Mouse (Mus musculus): ENCODE results near the gene Nrp1. TPM values are rescaled to one million over a fixed set of nuclear protein-coding genes. Genes with fewer than 3 reads are reported as not detected.

Nrp1 gene
- total RNA-seq, 2 experiments from 2014 or later, result 88.3 to 107 TPM

DNA sequence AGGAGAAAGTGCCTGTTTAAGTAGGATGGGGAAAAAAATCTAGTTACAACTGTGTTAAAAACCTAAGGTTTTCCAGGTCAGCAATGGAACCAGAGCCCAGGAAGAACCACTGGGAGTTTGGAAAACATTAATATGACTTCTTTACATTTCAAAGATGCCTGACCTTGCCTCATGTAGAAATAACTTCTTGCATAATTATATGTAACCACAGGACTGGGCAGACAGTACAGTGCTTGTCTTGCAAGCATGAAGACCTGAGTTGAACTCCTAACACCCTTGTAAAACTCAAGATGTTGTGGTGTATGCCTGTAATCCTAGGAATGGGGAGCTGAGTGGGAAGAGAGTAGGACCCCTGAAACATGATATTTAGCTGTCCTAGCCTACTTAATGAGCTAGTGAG lies 61.6 kb downstream of the Nrp1 start:
- DNase-seq, result no peak

GRCm38 (mm10) chr8:128420402-128420801 lies 62.0 kb downstream of the Nrp1 start:
- no peak for DNase-seq

- no peak for DNase-seq
Observed at GRCm38 (mm10) chr8:128423813-128424212, 65.4 kb downstream of the Nrp1 start.

- DNase-seq, result no peak
Observed at GRCm38 (mm10) chr8:128424626-128425333, 66.4 kb downstream of the Nrp1 start.

GRCm38 (mm10) chr8:128427071-128427470 lies 68.7 kb downstream of the Nrp1 start:
- DNase-seq, result no peak

DNA sequence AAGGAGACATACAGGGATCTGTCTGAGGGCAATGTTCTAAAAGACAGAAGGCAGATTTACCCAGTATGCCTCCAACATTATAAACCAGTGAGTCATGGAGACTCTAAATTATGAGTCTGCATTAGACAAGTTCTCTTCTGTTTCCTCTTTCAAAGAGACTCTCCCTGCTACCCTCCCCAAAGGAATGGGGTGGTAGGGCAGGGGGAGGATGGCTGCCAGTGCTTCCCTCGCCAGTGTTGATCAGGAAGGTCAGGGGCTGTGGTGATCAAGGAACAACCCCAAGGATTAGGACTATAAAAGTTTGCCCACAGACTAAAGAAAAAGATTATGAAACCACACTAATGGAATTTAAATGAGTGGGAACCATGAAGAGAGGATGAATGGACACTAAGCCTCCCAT lies 70.6 kb downstream of the Nrp1 start:
- DNase-seq, result no peak

GRCm38 (mm10) chr8:128431082-128431481 lies 72.7 kb downstream of the Nrp1 start:
- DNase-seq, result no peak

DNA sequence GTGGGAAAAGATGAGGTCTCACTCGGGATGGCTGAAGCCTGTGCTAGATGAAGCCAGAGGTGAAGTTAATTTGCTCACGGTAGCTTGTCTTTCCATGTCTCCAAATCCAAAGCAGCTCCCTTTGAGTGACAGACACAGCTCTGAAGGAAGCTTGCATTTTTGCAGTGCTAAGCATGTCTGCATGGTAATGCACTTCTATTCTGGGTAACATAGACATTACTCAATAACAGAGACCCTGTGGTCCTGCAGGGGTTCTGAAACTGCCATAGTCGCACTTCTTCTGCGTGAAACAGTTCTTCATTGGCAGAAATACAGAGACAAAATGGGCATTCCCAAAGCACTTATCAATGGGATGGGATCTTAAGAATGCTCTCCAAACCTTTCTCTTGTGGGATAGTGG lies 77.3 kb downstream of the Nrp1 start:
- peak in 1 of 2 experiments; percentile 48 for DNase-seq

DNA sequence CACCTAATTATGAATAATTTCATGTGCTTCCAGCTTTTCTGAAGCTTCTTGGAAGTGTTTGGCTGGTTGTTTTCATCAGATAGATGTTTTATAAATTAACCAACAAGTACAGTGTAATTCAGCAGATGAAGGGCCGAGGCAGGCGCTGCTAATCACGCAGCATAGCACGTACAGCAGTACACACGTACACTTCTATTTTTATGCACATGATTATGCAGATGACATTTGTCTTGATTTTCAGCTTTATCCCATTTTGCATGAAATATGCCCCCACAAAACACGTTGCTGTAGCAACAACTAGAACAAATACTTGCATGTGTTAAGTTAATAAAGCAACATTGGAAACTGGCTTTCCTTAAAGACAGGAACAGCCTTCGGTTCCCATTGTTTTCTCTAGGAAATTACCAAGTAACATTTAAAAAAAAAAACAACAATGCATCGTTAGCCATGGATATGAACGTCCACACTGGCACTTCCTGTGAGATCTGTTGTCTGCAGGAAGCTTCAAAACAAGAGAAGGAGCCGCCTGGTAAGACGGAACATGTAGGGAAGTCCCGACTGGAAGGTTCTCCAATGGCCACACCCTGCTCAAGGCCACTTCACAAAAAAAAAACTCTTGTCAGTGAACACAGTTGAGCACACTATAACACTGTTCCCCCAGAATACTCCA lies 78.9 kb downstream of the Nrp1 start:
- DNase-seq, result peak in 1 of 2 experiments; percentile 75

- DNase-seq, result no peak
Observed at GRCm38 (mm10) chr8:128441407-128441806, 83.0 kb downstream of the Nrp1 start.

GRCm38 (mm10) chr8:128445596-128445995 lies 87.2 kb downstream of the Nrp1 start:
- no peak for DNase-seq

DNA sequence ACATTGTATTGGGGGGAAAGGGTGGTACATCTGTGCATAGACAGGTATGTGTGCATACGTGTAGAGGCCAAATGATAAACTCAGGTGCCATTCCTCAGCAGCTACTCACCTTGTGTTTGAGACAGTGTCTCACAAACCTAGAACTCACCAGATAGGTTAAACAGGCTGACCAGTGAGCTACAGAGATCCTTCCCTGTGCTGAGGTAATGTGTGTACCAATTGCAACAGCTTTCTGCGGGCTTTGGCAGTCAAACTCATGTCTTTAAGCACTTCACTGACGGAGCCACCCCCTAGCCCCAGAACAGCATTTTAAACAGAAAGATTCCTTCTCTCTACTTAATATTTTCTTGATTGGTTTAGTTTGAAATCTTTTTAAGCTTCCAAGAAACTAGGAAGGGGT lies 88.2 kb downstream of the Nrp1 start:
- no peak for DNase-seq

- no peak for DNase-seq
Observed at GRCm38 (mm10) chr8:128447320-128447719, 88.9 kb downstream of the Nrp1 start.

DNA sequence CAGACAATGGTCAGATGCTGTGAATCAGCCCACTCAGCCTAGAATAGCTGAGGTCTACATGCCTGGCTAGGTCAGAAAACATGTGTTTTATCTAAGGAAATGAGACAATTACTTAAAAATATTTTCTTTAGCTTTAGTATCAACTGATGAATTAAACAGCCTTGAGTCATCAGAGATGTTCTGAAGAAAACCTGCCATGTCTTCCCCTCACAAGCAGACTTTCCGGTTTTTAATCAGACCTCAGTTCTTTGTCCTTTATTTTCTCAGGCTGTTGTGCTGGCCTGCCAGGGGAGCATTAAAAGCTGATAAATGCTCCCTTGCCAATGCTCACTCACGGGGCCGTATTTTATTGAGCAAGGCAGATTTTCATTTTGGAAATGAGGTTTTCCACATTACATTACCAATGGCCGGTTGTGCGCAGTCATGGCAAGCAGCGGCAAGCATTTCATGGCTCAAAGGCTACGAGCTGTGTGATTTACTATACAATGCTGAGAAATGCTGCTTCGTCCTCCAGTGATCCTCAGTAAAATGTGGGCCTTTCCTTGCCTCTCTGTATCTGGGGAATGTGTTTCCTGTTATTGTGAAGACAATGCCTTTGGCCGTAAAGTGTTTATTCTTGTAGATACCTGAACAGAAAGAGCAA lies 92.1 kb downstream of the Nrp1 start:
- peak; percentile 49 to 52 for DNase-seq

- DNase-seq, result no peak
Observed at GRCm38 (mm10) chr8:128451121-128451520, 92.7 kb downstream of the Nrp1 start.

DNA sequence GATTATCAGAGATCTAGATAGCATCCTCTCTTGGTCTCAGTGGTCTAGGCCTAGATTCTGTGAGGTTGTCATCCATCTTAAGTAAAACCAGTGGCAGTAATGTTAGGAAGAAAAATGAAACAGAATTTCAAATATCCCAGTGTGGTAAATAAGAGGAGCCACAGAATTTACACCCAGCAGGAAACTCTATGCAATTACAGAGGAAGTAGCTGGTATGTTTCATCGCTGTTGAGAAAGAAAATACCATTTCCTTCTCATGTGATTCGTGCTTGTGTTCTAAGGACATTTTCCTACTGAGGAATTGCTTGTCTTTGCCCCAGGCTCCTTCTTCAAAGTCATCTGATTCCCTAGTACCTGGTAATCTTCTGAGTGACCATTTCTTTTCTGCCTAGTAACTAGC lies 95.1 kb downstream of the Nrp1 start:
- DNase-seq, result no peak

DNA sequence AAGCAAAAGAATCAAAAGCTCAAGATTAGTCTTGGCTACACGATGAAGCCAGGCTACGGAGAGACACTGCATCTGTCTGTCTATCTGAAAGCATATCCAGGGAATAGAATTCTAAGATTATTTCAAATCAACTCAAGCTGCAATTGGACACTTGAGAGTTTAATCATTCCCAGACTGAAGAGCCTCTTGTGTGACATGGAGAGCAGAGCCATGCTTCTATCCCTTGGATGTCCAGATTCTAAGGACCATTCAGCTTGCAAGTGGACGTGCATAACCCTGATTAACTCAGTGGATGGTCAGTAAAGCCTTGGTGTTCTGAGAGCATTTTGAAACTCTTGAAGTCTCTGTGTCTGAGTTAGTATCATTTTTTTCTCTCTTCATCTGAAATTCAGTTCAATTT lies 95.6 kb downstream of the Nrp1 start:
- DNase-seq, result no peak

DNA sequence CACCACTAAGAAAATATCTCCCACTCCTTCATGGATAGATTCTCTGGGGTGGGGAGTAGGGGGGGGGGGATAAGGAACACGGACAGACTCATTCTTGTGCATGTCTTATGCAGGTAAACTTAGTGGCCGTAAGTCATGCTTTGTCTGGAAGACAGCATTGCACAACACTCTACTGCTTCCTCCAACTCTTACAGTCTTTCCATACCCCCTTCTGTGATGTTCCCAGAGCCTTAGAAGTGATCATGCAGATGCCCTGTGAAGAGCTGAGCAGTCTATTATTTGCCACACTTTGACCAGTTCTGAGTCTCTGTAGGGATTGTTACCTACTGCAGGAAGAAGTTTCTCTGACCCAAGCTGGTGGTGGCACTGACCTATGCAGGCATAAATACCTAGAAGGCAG lies 98.9 kb downstream of the Nrp1 start:
- DNase-seq, result no peak

DNA sequence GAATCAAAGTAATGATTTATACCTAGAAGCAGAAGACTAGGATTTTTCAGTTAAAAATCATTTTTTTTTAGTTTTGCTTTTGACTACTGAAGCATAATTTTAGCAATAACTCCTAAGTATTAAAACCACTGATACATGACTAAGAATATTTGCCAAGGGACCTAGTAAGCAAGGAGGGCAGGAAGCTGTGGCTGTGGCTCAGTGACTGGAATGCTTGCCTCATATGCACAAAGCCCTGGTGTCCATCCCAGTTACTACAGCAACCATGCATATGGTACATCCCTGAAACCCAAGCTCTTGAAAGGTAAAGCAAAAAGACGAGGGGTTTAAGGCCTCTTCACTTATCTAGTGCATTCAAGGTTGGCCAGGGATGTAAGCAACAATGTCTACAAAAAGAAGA lies 101.3 kb downstream of the Nrp1 start:
- DNase-seq, result no peak

DNA sequence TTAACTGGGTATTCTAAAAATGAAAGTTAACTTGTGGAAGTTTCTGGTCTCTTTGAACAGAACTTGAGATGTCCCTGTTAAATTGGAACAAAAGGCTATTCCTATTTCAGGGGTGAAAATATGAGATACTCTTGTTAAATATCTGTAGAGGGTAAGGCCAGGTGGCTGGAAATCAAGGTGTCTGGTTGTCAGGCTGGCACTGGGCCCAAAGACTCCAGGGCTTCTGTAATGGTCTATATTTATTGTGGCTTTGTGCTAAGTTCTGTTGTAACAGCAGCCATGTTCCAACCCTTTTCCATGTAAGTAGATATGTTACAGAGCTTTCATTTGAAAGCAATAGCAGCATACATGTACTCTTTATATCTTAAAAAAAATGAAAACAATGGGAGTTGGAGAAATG lies 103.3 kb downstream of the Nrp1 start:
- DNase-seq, result peak; percentile 45 to 46

GRCm38 (mm10) chr8:128463162-128463561 lies 104.8 kb downstream of the Nrp1 start:
- no peak for DNase-seq

GRCm38 (mm10) chr8:128464056-128464623 lies 105.7 kb downstream of the Nrp1 start:
- DNase-seq, result no peak

- DNase-seq, result peak in 1 of 2 experiments; percentile 40
Observed at GRCm38 (mm10) chr8:128465553-128465952, 107.1 kb downstream of the Nrp1 start.

Measured in heart, adult 18-20 months (tissue).